Mouse (Mus musculus): ENCODE measurements around the gene Adamts13.

The Adamts13 gene

DNA sequence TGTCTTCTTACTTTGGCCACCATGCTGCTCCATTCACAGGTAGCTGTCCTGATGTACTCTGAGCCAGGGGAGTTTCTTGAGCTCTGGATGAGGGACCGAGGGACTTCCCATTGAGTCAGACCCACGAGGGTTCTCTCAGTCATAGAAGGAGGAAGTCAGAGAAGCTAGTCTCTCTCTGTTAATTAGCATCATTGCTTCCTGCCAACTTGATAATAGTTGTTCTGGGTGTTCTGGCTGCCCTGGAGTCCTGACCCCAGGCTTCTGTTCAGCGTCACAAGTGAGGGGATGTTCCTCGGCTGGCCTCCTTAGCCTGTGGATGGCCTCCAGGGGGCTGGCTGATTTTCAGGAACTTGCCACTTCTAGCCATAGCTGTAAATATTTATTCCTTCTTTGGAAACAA is 744 bp downstream of the Adamts13 start:
- no peak for DNase-seq

DNA sequence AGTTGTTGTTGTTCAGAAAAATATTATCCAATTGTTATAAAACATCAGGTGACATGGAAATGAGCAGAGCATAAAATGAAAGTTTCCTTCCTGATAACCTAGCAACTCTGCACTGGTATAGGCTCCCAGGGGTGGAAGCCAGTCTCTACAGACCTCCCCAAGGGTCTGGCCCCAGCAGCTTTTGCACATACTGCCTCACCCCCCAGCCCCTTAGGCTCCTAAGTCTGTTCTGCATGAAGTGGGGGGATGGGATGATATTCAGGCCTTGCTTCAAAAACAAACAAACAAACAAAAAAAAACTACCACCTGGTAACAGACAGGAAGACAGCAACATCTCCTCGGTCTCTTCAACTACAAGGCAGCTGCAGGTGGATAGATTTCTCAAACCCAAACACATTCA is 7.1 kb downstream of the Adamts13 start:
- DNase-seq: no peak

DNA sequence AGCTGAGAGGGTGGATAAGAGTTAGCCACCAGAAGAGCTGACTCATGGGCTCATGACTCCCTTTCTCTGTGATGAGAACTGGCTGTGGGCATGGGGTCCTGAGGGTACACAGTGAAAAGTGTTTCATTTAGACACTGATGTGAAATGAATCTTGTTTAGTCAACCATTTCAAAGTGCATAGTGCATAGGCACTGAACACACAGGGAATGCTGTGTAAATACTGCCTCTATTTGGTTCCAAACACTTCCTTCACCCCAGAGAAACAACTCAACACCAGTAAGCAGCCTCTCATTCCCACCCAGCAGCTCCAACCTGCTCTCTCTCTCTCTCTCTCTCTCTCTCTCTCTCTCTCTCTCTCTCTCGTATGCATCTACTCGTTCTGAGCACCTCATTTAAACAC is 11.0 kb downstream of the Adamts13 start:
- no peak for DNase-seq

DNA sequence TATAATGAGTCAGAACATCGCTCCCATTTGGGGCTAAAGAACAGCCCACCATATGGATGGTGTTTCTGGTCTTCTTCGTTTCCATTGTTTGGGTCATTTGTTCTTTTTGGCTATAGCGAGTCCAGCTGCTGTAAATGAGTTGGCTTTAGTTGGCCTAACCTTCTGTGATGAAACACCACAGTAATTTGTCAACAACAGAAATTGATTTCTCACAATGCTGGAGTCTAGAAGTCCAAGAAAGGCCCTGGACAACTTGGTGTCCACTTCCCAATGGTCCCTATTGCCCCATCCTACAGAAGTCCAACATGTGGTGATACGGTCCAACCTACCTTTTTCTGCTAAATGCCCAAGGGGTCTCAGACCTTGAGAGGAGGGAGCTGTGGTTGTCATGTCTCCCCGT is 11.4 kb downstream of the Adamts13 start:
- DNase-seq: no peak

DNA sequence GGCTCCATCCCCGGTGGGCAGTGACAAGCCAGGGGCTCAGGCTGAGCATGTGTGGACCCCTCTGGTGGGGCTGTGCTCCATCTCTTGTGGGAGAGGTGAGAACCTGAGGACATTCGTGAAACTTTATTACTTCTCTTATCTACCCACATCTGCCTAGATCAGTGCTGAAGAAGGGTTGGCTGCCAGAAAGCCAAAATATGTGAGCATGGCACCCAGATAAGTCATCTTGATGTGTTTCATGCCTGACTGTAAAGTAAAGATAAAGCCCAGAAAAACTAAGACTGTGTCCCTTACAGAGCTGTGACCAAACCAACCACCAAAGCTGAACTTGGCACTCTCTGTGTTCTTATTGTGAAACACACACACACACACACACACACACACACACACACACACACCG is 20.7 kb downstream of the Adamts13 start:
- DNase-seq: no peak

DNA sequence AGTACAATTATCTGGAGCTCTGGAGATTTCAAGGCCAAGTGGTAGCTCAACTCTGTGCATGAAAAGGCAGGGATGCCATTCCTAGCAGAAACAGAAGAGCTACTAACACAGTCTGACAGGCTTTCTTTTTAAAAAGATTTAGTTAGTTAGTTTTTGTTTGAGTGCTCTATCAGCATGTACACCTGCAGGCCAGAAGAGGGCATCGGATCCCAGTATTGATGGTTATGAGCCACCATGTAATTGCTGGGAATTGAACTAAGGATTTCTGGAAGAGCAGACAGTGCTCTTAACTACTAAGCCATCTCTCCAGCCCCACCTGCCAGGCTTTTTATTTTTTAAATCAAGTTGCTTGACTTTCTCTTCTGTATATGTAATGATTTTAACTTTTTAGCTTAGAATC is 24.3 kb downstream of the Adamts13 start:
- DNase-seq: no peak

DNA sequence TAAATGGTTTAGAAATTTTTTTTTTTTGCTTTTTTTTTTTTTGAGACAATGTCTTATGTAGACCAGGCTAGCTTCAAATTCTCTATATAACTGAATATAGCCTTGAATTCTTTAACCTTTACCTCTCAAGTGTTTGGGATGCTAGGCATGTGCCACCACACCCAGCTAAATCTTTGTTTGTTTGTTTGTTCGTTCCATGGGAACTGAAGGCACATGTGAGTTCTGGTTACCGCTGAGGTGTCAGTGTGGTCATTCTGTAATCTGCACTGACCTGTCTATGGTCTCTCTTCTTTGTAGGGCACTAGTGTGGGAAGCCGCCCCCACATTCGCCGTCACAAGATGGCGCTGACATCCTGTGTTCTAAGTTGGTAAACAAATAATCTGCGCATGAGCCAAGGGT is 24.8 kb downstream of the Adamts13 start:
- no peak for DNase-seq

DNA sequence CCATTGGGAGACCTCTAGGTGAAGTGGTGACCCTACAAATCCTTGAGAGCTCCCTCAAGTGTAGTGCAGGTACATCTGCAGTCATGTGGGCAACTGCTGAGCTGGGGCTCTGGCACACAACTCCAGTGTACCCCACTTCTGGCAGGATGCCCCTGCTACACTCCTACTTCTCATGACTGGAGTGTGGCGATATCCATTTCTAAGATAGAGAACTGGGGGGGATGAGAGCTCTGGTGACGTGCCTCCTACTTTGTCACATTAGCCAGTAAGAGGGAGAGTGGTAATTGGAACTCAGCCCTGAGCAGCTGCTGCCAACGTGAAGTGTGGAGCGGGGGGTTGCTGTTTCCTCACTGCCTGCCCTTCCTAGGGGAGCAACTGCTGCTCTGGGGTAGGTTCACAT is 33.0 kb downstream of the Adamts13 start:
- no peak for DNase-seq

DNA sequence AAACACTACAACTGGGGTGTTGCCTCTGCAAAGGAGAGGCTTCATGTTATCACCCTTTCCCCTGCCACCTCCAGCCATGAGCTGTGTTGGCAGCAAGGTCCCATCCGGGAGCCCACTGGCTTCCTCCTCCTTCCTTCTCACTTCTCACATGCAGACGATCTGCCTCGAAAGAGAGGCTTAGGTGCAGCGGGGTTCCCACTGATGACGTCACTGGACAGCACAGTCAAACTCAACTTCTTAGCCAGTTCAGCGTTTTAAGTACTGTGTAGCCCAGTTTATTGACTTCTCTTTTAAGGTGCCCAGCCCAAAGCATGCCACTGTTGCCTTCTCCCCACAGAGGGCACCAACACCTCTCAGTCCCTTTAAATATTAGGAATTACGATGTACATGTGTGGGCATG is 34.5 kb downstream of the Adamts13 start:
- no peak for DNase-seq

DNA sequence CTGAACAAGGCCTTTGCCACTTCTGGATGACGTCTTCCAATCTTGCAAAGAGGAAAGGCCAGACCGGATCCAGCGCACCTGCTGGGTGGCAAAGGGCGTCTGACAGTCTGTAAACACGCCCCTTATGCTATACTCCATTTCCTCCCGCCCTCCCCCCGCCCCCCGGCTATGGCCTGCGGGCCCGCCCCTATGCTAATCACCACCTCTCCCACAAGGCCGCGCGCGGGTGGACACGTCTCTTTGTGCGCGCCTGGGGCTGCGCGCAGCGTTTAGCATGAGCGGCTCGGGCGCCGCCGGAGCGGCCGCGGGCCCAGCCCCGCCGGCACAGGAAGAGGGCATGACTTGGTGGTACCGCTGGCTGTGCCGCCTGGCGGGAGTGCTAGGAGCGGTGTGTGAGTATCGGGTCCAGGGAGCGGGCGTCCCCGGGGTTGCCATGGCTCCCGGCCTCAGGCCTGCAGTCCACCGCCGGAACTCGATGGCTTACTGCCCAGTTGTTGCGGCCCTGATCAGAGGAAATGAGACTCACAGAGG is 36.6 kb downstream of the Adamts13 start, which contains the start of gene Cacfd1:
Gene Cacfd1 (plus strand): TSS at position 213 of the 531 bp plus-strand sequence.
- peak; percentile 94 for DNase-seq

DNA sequence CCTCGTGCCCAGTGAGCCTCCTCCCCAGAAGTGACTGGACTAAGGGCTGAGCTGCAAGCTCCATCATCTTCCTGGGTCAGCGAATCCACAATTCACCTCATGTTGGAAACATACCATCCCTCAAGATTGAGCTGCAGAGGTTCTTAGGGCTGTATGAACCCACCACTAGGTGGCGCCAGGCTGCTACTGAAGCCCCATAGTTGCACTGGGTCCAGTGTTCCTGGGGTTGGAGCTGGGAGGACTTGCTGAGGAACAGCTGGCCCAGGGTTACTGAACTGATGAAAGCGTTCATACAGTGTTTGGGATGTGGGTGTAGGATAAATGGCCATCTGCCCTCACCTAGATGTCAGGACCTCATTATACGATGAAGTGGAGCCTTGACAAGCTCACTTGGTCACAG is 44.6 kb downstream of the Adamts13 start:
- DNase-seq: peak; percentile 74

DNA sequence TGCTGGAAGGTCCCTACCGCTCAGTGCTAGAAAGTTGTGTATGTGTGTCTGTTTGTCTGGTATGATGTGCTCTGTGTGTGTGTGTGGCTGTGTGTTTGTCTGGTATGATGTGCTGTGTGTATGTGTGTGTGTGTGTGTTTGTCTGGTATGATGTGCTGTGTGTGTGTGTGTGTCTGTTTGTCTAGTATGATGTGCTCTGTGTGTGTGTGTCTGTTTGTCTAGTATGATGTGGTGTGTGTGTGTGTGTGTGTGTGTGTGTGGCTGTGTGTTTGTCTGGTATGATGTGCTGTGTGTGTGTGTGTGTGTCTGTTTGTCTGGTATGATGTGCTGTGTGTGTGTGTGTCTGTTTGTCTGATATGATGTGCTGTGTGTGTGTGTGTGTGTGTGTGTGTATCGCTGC is 46.3 kb downstream of the Adamts13 start:
- no peak for DNase-seq

DNA sequence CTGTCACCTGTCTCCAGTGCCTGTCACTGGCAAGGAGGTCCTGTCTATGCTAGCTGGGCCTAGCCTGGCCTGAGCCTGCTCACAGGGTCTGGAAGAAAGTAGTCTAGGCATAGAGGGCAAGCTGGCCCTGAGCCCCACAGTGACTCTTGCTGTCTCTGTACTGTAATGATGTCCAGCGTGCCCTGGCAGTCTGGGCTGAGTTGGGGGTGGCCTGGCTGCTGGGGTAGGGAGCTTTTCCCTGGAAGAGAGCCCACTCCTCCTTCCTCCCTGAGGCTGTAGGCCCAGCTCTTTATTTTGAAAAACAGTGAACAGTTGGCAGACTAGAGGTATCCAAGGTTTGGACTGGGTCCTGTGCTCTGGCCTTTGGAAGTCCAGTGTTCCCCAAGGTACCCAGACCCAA is 47.9 kb downstream of the Adamts13 start:
- no peak for DNase-seq

DNA sequence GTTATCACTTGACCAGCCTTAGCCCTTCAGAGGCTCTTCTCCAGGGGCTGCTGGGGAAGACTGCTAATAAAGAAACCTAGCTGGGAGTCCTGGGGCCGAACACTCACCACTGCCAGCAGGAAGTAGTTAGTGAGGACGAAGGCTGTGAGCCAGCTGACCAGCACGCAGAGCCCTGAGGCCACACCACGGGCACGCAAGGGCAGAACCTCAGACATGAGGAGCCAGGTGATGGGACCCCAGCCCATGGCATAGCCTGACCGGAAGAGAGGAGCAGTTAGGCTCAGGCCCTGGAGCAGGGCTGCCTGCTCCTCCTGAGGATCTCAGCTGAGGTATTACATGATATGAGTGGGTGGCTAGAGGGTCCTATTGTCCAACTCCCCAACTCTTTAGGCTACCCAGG is 49.4 kb downstream of the Adamts13 start:
- no peak for DNase-seq

DNA sequence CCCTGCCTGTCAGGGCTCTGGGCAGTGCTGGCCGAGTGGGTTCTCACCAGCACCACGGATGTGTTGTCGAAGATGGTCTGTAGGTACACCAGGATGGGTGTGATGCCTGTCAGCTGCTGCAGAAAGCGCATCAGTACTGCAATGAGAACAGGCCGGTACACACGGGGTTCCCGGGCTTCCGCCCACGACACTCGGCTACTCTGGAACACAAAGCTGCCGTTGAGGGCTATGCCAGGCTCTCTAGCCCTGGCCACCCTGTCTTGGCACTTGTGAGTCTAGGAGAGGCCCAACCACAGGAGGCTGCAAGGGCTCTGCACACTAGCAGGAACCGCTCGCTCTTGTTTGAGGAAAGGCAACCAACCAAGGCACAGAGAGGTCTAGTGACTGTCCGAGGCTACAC is 50.9 kb downstream of the Adamts13 start:
- DNase-seq: no peak

DNA sequence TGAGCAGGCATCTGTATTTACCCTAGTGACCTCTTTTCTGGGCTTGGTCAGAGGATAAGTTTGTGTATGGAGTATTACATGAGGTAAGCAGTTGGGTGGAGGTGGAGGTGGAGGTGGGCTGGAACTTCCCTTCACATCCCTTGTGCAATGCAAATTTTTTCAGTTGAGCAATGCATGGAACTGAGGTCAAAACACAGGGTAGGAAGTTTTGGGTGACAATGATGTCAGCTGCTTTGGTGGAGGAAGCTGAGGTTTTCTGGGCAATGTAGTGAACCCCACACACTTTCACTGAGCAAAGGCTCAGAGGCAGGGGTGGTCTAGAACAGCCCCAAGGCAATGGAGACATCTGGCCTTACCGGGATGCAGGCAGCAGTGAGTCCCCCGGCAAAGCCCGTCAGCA is 52.3 kb downstream of the Adamts13 start:
- no peak for DNase-seq

DNA sequence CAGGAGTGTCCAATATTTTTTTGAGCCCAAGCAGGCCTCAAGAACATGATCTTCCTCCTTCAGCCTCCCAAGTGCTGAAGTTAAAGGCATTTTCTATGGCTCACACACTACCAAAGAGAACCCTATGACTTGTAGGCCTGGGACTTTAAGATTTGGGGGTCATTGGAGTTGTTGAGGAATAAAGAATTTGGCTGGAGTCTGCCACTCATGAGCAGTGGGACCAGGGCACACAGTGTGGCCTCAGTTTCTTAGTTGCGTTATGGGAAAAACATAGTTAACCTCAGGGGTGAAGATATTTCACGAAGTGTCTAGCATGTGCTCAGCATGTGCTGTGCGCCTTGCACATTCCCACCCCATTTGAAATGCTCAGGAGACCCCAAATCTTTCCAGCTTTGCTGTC is 53.1 kb downstream of the Adamts13 start:
- no peak for DNase-seq

DNA sequence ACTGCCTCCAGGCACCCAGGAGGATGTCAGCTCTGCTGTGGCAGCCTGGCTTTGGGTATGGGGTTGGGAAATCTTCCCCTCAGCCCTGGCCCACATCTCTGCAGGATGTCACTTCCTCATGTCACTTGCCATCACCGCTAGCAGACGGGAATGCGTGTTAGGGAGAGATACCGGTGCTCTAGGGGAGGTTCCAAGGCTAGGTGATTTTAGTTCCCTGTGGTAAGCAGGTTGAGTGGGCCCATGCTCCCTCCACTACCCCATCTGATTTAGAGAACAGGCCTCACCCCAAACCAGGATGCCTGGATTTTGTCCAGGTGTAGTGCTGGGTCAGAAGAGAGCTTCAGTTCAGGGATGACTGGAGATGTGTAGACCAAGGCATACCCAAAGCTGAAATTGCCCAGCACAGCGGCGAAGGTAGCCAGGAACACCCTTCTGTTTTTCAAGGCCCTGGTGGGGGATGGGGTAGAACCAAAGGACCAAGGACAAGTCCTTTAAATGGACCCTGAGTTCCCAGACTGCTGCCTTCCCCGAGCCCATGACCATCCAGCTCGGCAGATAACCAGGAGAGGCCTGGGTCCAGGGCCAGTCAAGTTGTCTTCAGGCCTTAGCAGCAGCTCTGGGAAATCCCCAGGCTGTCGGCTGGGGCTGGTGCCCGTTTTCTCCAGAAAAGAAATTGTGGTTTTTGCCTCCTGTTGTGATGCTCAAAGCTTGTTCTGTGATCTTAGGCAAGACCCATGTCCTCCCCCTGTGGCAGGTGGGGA is 53.8 kb downstream of the Adamts13 start:
- DNase-seq: no peak

DNA sequence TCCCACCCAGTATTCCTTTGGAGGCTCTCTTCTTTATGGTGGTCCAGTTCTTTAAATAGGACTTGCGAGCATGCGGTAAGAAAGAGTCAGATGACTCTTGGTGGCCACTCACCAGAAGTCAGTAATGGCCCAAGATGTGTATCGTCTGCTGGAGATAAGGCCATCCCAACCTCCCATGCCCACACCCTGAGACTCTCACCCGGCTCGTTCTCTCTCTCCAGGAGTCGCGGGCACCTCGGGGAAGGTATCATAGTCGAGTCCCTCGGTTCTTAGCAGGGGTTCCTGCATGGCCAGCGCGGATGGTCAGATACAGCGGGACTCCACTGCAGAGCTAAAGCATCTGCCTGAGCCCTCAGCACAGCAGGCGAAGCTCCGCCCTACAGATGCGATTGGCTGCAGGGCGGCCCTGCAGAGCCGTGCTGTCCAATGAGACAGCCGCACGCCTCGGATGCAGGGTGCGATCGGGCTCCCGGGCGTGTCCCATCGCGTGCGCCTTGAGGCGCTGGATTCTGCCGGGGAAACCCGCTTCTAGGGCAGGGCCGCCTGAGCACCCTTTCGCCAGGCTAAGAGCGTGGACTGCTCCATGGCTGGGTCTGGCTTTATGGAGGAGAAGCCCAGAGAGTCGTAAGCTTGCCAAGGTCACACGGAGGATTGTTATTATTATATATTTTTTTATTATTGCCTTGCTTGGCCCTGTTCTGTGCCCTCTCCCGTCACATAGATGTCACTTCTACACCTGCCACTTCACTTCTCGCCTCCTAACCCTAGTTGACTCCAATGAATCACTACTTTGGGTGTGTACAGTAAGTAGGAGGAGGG is 54.6 kb downstream of the Adamts13 start, which contains the start of gene Slc2a6:
Gene Slc2a6 (minus strand): TSS at position 381 of the 819 bp plus-strand sequence.
- DNase-seq: peak; percentile 92

DNA sequence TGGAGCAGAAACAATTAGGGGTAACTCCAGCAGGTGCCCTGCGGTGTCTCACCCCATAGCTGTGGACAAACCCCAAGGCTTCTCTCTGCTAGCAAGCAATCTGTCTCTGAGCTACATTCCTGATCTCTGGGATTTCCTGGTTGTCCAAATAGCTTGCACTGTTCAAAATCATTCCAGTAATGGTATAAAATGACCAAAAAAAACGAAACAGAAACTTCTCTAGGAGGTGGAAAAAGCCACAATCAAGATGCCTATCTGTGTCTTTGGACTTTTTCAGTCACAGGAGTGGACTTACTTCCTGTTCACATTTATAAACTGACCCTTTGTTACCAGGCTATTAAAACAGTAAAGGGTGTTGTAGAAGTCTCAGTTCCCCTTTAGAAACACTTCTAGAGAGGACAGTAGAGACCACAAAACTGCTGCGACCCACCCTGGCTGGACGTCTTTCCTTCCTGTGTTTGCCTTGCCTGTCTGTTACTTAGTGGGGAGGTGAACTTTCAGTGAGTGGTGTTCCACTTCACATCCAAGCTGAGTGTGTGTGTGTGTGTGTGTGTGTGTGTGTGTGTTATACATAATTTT is 55.3 kb downstream of the Adamts13 start:
- no peak for DNase-seq

DNA sequence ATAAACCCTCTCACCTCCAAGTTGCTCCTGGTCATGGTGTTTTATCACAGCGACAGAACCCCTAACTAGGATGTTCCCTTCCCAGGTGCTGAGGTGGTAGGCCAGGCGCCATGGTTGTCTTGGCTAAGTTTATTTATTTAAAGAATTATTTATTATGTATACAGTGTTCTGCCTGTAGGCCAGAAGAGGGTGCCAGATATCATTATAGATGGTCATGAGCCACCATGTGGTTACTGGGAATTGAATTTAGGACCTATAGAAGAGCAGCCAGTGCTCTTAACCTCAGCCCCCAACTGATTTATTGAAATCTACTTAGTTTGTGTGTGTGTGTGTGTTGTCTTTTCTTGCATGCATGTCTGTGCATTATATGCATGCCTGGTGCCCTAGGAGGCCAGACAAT is 59.1 kb downstream of the Adamts13 start:
- DNase-seq: no peak

DNA sequence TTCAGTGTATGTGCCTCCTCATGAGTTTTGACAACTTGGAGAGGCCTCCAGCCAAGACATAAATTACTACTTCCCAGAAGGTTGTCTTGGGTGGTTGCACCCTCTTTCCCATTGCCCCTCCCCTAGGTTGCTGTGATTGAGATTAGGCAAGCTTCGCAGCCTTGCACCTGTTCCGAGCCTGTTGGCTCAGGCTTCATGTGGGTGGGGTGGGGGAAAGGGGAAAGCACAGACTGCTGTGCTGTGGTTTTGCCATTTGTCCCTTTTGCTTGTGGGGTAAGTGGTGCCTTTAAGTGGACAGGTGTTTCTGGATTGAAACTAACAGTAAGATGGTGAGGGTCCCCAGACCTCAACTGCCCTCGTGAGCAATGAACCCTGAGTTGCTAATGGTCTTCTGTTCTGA is 62.8 kb downstream of the Adamts13 start:
- no peak for DNase-seq

DNA sequence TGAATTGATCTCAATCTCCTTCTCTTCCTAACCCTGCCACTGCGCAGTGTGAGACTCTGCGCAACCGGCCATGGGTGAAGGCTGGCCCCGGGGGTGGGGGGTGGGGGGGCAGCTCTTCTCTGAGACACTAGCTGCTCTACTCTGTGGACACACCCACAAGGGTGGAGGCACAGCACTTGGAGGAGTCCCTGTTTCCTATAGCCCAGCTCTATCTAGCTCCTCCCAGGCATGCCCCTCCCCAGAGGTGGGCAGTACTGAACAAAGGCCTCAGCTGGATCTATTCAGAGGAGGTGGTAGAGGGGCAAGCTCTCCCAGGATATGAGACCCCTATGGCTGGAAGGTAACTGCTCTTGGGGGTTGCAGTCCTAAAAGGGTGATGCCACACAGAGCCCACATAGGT is 63.8 kb downstream of the Adamts13 start:
- no peak for DNase-seq

DNA sequence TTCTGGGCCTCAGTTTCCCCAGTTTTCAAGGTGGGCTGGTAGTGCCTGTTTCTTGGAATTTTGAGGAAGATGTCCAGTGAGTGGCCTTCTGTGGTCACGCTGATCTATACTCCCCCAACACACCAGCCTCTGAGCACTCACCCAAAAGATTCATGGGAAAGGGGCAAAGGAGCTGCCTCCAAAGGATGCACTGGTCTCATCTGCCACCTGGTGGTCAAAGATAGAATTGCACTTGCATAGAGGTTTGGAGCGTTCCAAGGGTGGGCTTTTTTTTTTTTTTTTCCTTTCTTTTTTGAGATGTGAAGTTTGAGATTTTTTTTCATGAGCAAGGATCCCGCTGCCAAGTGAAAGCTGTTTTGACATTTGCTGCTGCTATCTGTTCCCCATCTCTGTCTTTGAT is 65.4 kb downstream of the Adamts13 start:
- DNase-seq: peak; percentile 86
